Mouse (Mus musculus) Patski (cell line): ENCODE data around the gene Tm9sf2. TPM values are rescaled to one million over a fixed set of nuclear protein-coding genes. Genes with fewer than 3 reads are reported as not detected.

Experiments used
- ATAC-seq: fragments of 100-300 bp; one replicate; pipeline ENCODE4 v1.8.0; 2021
- CTCF ChIA-PET: fragments of 350-600 bp; sonication (Branson Sonifier 250); formaldehyde crosslinking; loops from one replicate; lab custom pipeline; 2022; ENCODE audit warnings: inconsistent platforms; lab: Charles Lee
- POLR2A ChIA-PET: fragments of 350-600 bp; sonication (Branson Sonifier 250); formaldehyde crosslinking; loops from one replicate; lab custom pipeline; 2022; ENCODE audit warnings: antibody characterized with exemption, inconsistent platforms; lab: Charles Lee
- DNase-seq: peaks from one replicate; pipeline ENCODE4 v3.0.0-alpha.2; 2011; ENCODE audit warnings: low read depth, low spot score
- H3K27me3 ChIP-seq: fragments of 371-371 bp; one replicate; pipeline ENCODE4 v1.5.1; 2021
- CTCF ChIP-seq: fragments of 100-300 bp; IDR thresholded peaks from one replicate; pipeline ENCODE4 v1.5.1; 2021
- in situ Hi-C: fragments of 300-500 bp; cut with MboI; formaldehyde crosslinking; loops from 3 replicates; pipeline ENCODE4 v1.11.1; 2018; ENCODE audit warnings: low pct_unique_long_range_greater_than_20kb, mixed read lengths
- polyA plus RNA-seq: library from polyadenylated mRNA; unstranded; gene quantifications from one replicate; pipeline ENCODE4 v1.2.3, GENCODE M21; 2021

The Tm9sf2 gene
- polyA plus RNA-seq, 1 experiment from 2014 or later = 181 TPM

DNA sequence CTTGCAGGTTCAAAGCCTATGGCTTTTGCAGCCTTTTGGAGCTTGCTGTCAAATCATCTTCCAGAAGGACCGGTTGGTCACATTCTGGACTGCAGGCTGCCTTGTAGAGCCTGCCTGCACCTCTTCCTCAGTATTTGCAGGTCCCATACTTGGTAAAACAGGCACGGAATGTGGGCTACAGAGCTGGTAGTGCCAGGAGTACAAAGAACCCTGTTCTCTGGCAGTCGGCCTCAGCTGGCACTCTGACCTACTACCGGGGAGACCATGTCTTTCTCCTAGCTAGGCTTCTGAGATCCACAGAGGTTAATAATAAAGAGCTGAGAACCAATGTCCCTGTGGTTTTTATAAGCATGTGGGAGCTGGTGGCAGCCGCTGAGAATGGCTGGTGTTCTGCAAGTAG, 83.1 kb downstream of the Tm9sf2 start:
- no peak for TF ChIP-seq CTCF
- DNase-seq (no peak), ATAC-seq (no peak)
- H3K27me3 ChIP-seq = no peaks in the 10 kb centered on the region
- ChIA-PET POLR2A (no interaction called here), CTCF (interaction anchor here (0.9 to 1.4 kb wide), 5 partner anchors 11 to 693 kb away, joined by 3 to 7 read pairs (median 3); no protein-coding TSS in a partner anchor)
- in situ Hi-C loops = no loop called here

DNA sequence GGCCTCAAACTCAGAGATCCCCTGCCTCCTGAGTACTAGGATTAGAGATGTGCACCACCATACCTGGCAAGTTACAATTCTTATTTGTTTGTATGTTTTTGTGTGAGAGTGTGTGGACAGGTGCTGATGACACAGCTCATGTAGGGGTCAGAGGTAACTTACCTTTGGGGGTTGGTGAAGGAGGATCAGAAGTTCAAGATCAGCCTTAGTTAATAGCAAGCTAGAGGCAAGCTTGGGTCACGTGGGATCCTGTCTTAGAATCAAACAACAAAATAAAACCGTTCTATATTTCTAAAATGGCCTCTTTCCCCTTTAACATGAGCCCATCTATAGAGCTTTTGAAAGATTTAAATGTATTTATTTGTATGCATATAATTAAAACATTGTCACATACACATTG, 83.7 kb downstream of the Tm9sf2 start:
- ChIA-PET POLR2A (no interaction called here), CTCF (interaction anchor here (0.7 to 1.6 kb wide), 12 partner anchors 10 to 1050 kb away, joined by 3 to 7 read pairs (median 3); no protein-coding TSS in a partner anchor)
- H3K27me3 ChIP-seq = no peaks in the 10 kb centered on the region
- no peak for DNase-seq
- no peak for ATAC-seq
- TF ChIP-seq CTCF = no peak
- in situ Hi-C loops = no loop called here

DNA sequence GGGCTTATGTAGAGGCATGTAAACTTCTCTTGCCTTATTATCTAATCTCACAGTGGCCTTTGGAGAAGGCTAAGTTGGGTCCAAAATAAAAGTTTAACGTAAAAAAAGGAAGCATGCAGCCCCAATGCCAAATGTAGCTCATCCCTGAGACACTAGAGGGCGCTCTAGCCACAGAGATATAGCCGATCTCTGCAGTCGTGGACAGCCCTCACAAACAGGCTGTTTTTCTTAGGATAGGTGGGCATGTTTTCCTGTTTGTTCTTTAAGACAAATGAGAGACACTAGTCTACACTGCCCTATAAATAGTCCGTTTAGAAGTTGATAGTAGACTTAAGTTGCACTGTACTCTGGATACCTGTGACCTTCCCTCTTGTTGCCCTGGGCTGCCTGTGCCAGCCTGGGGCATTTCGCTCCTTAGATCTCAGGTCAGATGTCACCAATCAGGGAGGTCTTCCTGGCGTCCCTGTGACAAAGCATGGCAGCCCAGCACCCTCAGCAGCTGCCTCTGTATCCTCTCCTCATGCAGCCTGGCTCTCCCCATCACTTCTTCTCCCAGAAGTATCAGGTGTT, 84.2 kb downstream of the Tm9sf2 start:
- in situ Hi-C loops = no loop called here
- ATAC-seq (peak; percentile 78), DNase-seq (no peak)
- ChIA-PET CTCF (interaction anchor here (0.7 to 1.6 kb wide), 12 partner anchors 10 to 1049 kb away, joined by 3 to 7 read pairs (median 3); no protein-coding TSS in a partner anchor), POLR2A (no interaction called here)
- no peaks in the 10 kb centered on the region for H3K27me3 ChIP-seq
- TF ChIP-seq CTCF = peak; percentile 92

DNA sequence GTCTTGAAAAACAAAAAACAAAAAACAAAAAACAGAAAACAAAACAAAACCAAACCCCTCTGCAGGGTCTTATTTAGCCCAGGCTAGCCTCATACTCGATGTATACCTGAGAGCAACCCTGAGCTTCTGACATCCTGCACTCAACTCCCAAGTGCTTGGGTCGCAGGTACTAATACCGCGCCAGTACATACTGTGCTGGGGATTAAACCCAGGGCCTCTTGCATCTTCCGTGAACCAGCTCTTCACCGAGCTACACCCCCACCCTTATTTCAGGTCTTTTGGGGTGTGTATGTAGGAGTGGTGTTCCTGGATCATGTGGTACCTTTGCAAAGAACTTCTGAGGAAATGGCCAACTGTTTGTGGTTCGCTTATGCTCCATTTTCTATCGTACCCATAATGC, 87.8 kb downstream of the Tm9sf2 start:
- ChIA-PET CTCF (no interaction called here), POLR2A (no interaction called here)
- TF ChIP-seq CTCF = no peak
- in situ Hi-C loops = no loop called here
- H3K27me3 ChIP-seq = no peaks in the 10 kb centered on the region
- DNase-seq = no peak
- ATAC-seq = no peak

DNA sequence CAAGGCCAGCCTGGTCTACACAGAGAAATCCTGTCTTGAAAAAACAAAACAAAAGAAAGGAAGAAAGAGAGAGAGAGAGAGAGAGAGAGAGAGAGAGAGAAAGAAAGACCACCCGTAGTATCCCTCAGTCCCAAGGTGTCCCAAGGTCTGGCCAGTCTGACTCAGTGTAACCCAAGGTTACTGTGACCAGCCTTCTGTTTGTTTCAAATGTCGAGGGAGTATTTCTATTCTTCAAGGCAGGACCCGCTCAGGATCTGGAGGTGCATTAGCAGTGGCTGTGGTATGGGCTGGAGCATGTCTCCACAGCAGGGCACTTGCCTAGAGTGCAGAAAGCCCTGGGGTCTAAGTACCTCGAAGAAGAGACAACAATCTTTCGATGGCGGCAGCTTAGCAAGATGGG, 90.0 kb downstream of the Tm9sf2 start:
- ATAC-seq = no peak
- in situ Hi-C loops = no loop called here
- no peak for DNase-seq
- TF ChIP-seq CTCF = no peak
- CTCF ChIA-PET = no interaction called here
- POLR2A ChIA-PET = no interaction called here
- H3K27me3 ChIP-seq = no peaks in the 10 kb centered on the region

DNA sequence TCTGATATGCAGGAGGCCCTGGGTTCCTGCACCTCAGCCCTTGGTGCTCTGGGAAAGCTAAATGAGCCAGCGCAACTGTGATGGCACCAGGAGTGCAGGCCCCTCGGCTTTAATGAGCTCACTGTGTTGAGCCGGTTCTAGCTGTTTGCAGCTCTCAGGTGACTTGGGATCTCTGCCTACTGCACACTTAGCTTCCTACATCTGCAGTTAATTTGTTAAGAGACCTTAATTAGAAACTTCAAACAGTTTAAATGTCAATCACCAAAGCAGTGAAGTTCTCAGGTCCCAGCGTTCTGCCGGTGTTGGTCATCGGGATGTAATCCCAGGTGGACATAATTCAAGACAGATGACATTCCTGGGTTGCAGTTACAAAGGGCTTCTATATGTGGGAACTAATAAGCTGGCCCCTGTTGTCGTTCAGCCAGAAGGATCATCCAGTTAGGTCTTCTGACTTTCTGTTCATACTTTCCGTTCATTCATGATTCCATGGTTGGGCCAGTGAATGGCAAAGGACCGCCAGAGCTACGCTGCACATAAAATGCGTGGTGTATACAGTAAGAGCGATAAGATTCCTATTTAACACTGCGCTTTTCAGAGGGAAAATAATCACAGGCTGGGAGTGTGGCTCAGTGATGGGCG, 93.5 kb downstream of the Tm9sf2 start:
- no peak for DNase-seq
- no peak for TF ChIP-seq CTCF
- ChIA-PET POLR2A (no interaction called here), CTCF (interaction anchor here (0.7 to 0.8 kb wide), 2 partner anchors 10 to 11 kb away, joined by 3 read pairs; no protein-coding TSS in a partner anchor)
- ATAC-seq = no peak
- H3K27me3 ChIP-seq = no peaks in the 10 kb centered on the region
- in situ Hi-C loops = loop anchor here (25.0 kb wide), 1 partner anchor 1112 kb away; no protein-coding TSS in a partner anchor

DNA sequence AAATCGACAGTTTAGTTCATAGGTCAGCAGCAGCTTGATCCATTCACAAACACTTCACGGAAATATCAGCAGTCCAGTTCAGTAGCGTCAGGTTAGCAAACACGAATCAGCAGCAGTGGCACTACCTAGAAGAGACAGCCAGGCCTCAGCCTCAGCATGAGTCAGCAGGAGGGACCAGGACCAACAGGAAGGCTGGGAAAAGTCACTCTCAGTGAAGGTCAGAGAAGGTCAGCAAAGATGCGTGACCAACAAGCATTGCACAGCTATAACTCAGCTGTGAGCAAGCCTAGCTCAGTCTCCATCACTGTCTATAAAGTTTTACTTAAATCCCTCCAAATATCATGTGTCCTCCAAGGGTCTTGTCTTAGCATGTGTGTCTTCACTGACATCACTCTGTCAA, 102.3 kb downstream of the Tm9sf2 start:
- ChIA-PET POLR2A (no interaction called here), CTCF (interaction anchor here (0.8 to 1.7 kb wide), 3 partner anchors 13 to 18 kb away, joined by 3 to 7 read pairs (median 4); no protein-coding TSS in a partner anchor)
- DNase-seq (no peak), ATAC-seq (no peak)
- no peak for TF ChIP-seq CTCF
- in situ Hi-C loops = loop anchor here (25.0 kb wide), 1 partner anchor 1103 kb away; no protein-coding TSS in a partner anchor
- H3K27me3 ChIP-seq = no peaks in the 10 kb centered on the region

Other genes starting within 250 kb of the Tm9sf2 start
- 46.7 TPM for gene Ubac2, start 228.4 kb upstream of the Tm9sf2 start, polyA plus RNA-seq
- gene Gpr18, start 191.3 kb upstream of the Tm9sf2 start, polyA plus RNA-seq = 0.06 TPM
- not detected for gene Gpr183, start 141.8 kb upstream of the Tm9sf2 start, polyA plus RNA-seq
- not detected for gene Timm8a2, start 72.4 kb upstream of the Tm9sf2 start, polyA plus RNA-seq
- 60.7 TPM for gene Clybl, start 74.7 kb downstream of the Tm9sf2 start, polyA plus RNA-seq